Mouse (Mus musculus): ENCODE results near the gene Ppp1r9b. TPM values are rescaled to one million over a fixed set of nuclear protein-coding genes. Genes with fewer than 3 reads are reported as not detected.

Ppp1r9b gene
- polyA plus RNA-seq, 1 experiment from 2014 or later, result 14.3 TPM

- Histone ChIP-seq H3K36me3 (ENCODE audit: insufficient read depth) (no peaks in the 10 kb centered on the region), H3K4me1 (ENCODE audit: insufficient read depth) (peaks cover 2% of the 10 kb centered on the region; the same call in 1 of the 2 replicates), H3K27me3 (ENCODE audit: insufficient read depth, low read length) (no peaks in the 10 kb centered on the region), H3K9me3 (ENCODE audit: low read depth, low read length) (no peaks in the 10 kb centered on the region), H3K4me3 (ENCODE audit: low read depth, low read length) (no peak within 1 kb of the TSS), H3K9ac (no peak within 1 kb of the TSS), H3K27ac (ENCODE audit: low read depth) (no peak within 1 kb of the TSS), H3K4me2 (no peak within 1 kb of the TSS)
- no peak for TF ChIP-seq CTCF (IDR thresholded peaks at IDR 0.05; ENCODE audit: low read depth)
- no peak for DNase-seq
- ATAC-seq (ENCODE audit: insufficient read depth), result no peak
- WGBS, result 69% methylated on average over 5 of the region's 5 CpGs
Observed at GRCm38 (mm10) chr11:94976199-94976598, 14.6 kb upstream of the Ppp1r9b start, which contains the start of gene Sgca. Gene Sgca (minus strand): TSS chr11:94976327.

- Histone ChIP-seq H3K27ac (ENCODE audit: low read depth) (no peak overlapping the region), H3K9ac (no peak overlapping the region), H3K36me3 (ENCODE audit: insufficient read depth) (no peaks in the 10 kb centered on the region), H3K9me3 (ENCODE audit: low read depth, low read length) (no peaks in the 10 kb centered on the region), H3K4me1 (ENCODE audit: insufficient read depth) (peaks cover 2% of the 10 kb centered on the region; the same call in 1 of the 2 replicates), H3K4me2 (peak overlapping the region; percentile 55), H3K27me3 (ENCODE audit: insufficient read depth, low read length) (no peaks in the 10 kb centered on the region), H3K4me3 (ENCODE audit: low read depth, low read length) (peak overlapping the region; percentile 17)
- no peak for TF ChIP-seq CTCF (IDR thresholded peaks at IDR 0.05; ENCODE audit: low read depth)
- no peak for DNase-seq
- ATAC-seq (ENCODE audit: insufficient read depth), result peak; percentile 44; the same call in 1 of the 2 replicates
- WGBS, result 34% methylated on average over 9 of the region's 9 CpGs
Observed at GRCm38 (mm10) chr11:94978178-94978915, 12.5 kb upstream of the Ppp1r9b start.

- TF ChIP-seq CTCF (IDR thresholded peaks at IDR 0.05; ENCODE audit: low read depth), result peak; percentile 100
- Histone ChIP-seq H3K4me1 (ENCODE audit: insufficient read depth) (peaks cover 2% of the 10 kb centered on the region; the same call in 1 of the 2 replicates), H3K27ac (ENCODE audit: low read depth) (no peak overlapping the region), H3K9ac (peak overlapping the region; percentile 1; the same call in 1 of the 2 replicates), H3K27me3 (ENCODE audit: insufficient read depth, low read length) (no peaks in the 10 kb centered on the region), H3K36me3 (ENCODE audit: insufficient read depth) (no peaks in the 10 kb centered on the region), H3K4me3 (ENCODE audit: low read depth, low read length) (peak overlapping the region; percentile 17), H3K4me2 (peak overlapping the region; percentile 55), H3K9me3 (ENCODE audit: low read depth, low read length) (no peaks in the 10 kb centered on the region)
- under 1% methylated on average over 20 of the region's 20 CpGs for WGBS
- DNase-seq (peak; percentile 98), ATAC-seq (ENCODE audit: insufficient read depth) (peak; percentile 93)
Observed at GRCm38 (mm10) chr11:94978947-94979346, 11.9 kb upstream of the Ppp1r9b start.

- no peak overlapping the region for H3K4me3 ChIP-seq (ENCODE audit: low read depth, low read length)
- peaks cover 2% of the 10 kb centered on the region; the same call in 1 of the 2 replicates for H3K4me1 ChIP-seq (ENCODE audit: insufficient read depth)
- H3K9ac ChIP-seq, result peak overlapping the region; percentile 1; the same call in 1 of the 2 replicates
- 73% methylated on average over 11 of the region's 11 CpGs for WGBS
- no peak for DNase-seq
- peak overlapping the region; percentile 55 for H3K4me2 ChIP-seq
- no peaks in the 10 kb centered on the region for H3K27me3 ChIP-seq (ENCODE audit: insufficient read depth, low read length)
- no peak overlapping the region for H3K27ac ChIP-seq (ENCODE audit: low read depth)
- H3K9me3 ChIP-seq (ENCODE audit: low read depth, low read length), result no peaks in the 10 kb centered on the region
- no peak for TF ChIP-seq CTCF (IDR thresholded peaks at IDR 0.05; ENCODE audit: low read depth)
- H3K36me3 ChIP-seq (ENCODE audit: insufficient read depth), result no peaks in the 10 kb centered on the region
- ATAC-seq (ENCODE audit: insufficient read depth), result no peak
Observed at GRCm38 (mm10) chr11:94979462-94980179, 11.2 kb upstream of the Ppp1r9b start.

GRCm38 (mm10) chr11:94985140-94985539 is 5.7 kb upstream of the Ppp1r9b start:
- Histone ChIP-seq H3K4me1 (ENCODE audit: insufficient read depth) (peaks cover 12% of the 10 kb centered on the region), H3K4me2 (no peak overlapping the region), H3K4me3 (ENCODE audit: low read depth, low read length) (no peak overlapping the region), H3K27me3 (ENCODE audit: insufficient read depth, low read length) (no peaks in the 10 kb centered on the region), H3K9me3 (ENCODE audit: low read depth, low read length) (no peaks in the 10 kb centered on the region), H3K9ac (no peak overlapping the region), H3K36me3 (ENCODE audit: insufficient read depth) (no peaks in the 10 kb centered on the region), H3K27ac (ENCODE audit: low read depth) (no peak overlapping the region)
- peak; percentile 51 for DNase-seq
- no peak for TF ChIP-seq CTCF (IDR thresholded peaks at IDR 0.05; ENCODE audit: low read depth)
- ATAC-seq (ENCODE audit: insufficient read depth), result no peak
- WGBS, result 11% methylated on average over 1 of the region's 1 CpGs

GRCm38 (mm10) chr11:94985822-94986221 is 5.0 kb upstream of the Ppp1r9b start:
- WGBS, result 68% methylated on average over 5 of the region's 5 CpGs
- Histone ChIP-seq H3K4me3 (ENCODE audit: low read depth, low read length) (no peak overlapping the region), H3K27ac (ENCODE audit: low read depth) (no peak overlapping the region), H3K9ac (no peak overlapping the region), H3K4me1 (ENCODE audit: insufficient read depth) (peaks cover 16% of the 10 kb centered on the region), H3K9me3 (ENCODE audit: low read depth, low read length) (no peaks in the 10 kb centered on the region), H3K27me3 (ENCODE audit: insufficient read depth, low read length) (no peaks in the 10 kb centered on the region), H3K4me2 (no peak overlapping the region), H3K36me3 (ENCODE audit: insufficient read depth) (no peaks in the 10 kb centered on the region)
- DNase-seq (no peak), ATAC-seq (ENCODE audit: insufficient read depth) (no peak)
- no peak for TF ChIP-seq CTCF (IDR thresholded peaks at IDR 0.05; ENCODE audit: low read depth)

- H3K4me2 ChIP-seq, result no peak overlapping the region
- DNase-seq, result no peak
- WGBS, result 60% methylated on average over 2 of the region's 2 CpGs
- H3K9me3 ChIP-seq (ENCODE audit: low read depth, low read length), result no peaks in the 10 kb centered on the region
- no peaks in the 10 kb centered on the region for H3K27me3 ChIP-seq (ENCODE audit: insufficient read depth, low read length)
- H3K9ac ChIP-seq, result no peak overlapping the region
- H3K36me3 ChIP-seq (ENCODE audit: insufficient read depth), result no peaks in the 10 kb centered on the region
- H3K27ac ChIP-seq (ENCODE audit: low read depth), result no peak overlapping the region
- ATAC-seq (ENCODE audit: insufficient read depth), result no peak
- peaks cover 16% of the 10 kb centered on the region for H3K4me1 ChIP-seq (ENCODE audit: insufficient read depth)
- TF ChIP-seq CTCF (IDR thresholded peaks at IDR 0.05; ENCODE audit: low read depth), result no peak
- H3K4me3 ChIP-seq (ENCODE audit: low read depth, low read length), result no peak overlapping the region
Observed at GRCm38 (mm10) chr11:94986435-94986834, 4.4 kb upstream of the Ppp1r9b start.

Data from lung, embryonic 14.5 days (tissue).